Mouse (Mus musculus) kidney, embryonic 16.5 days (tissue): Measurements from ENCODE around the gene Ulk1. TPM values are rescaled to one million over a fixed set of nuclear protein-coding genes. Genes with fewer than 3 reads are reported as not detected.
"Not testable (repeated sequence)": the region's sequence is repeated elsewhere in the genome, so short reads cannot be mapped to it uniquely, and the experiment has no call there.

ENCODE experiments used
- ATAC-seq: fragments of 200-750 bp; cut with Nextera tagmentation; 2 replicates; pipeline ENCODE4 v1.8.0; 2017; ENCODE audit warnings: moderate TSS enrichment; ENCODE audit not compliant: low FRiP score, low TSS enrichment
- H3K27ac ChIP-seq: fragments of 300-500 bp; sonication (generic); 2 replicates; pipeline ENCODE4 v1.5.1; 2014; ENCODE audit warnings: low read length
- H3K27me3 ChIP-seq: fragments of 300-500 bp; sonication (generic); 2 replicates; pipeline ENCODE4 v1.6.1; 2014; ENCODE audit warnings: low read length, control low read depth, mixed read lengths; ENCODE audit not compliant: insufficient read depth
- H3K36me3 ChIP-seq: fragments of 300-500 bp; sonication (generic); 2 replicates; pipeline ENCODE4 v1.6.1; 2014; ENCODE audit warnings: low read length, control low read depth, mixed read lengths; ENCODE audit not compliant: insufficient read depth
- H3K4me1 ChIP-seq: fragments of 300-500 bp; sonication (generic); 2 replicates; pipeline ENCODE4 v1.6.1; 2014; ENCODE audit warnings: low read length, control low read depth, mixed read lengths; ENCODE audit not compliant: insufficient read depth
- H3K4me2 ChIP-seq: fragments of 300-500 bp; sonication (generic); replicated peaks from 2 replicates; pipeline ENCODE4 v1.6.1; 2014; ENCODE audit warnings: low read depth, low read length
- H3K4me3 ChIP-seq: fragments of 300-500 bp; sonication (generic); 2 replicates; pipeline ENCODE4 v1.5.1; 2014; ENCODE audit warnings: mild to moderate bottlenecking, low read length
- H3K9ac ChIP-seq: fragments of 300-500 bp; sonication (generic); replicated peaks from 2 replicates; pipeline ENCODE4 v1.6.1; 2014; ENCODE audit warnings: low read length
- H3K9me3 ChIP-seq: fragments of 300-500 bp; sonication (generic); 2 replicates; pipeline ENCODE4 v1.6.1; 2016; ENCODE audit warnings: low read length, control low read depth
- WGBS: fragments of 180-500 bp; shearing (Covaris S2); extraction: QIAGEN DNeasy Blood & Tissue Kit; methylation state at CpG from one replicate; pipeline ENCODE4 v1.1.7; 2014; 5-methylcytosine and 5-hydroxymethylcytosine counted together
- polyA plus RNA-seq: library from polyadenylated mRNA; unstranded; fragments of >200 nt; fragmentation: Nextera tagmentation; extraction: Ambion mirVana; gene quantifications from 2 replicates; pipeline ENCODE4 v1.2.1, GENCODE M21; 2015

Gene Ulk1
- polyA plus RNA-seq, 1 experiment from 2014 or later = 19.5 TPM

DNA sequence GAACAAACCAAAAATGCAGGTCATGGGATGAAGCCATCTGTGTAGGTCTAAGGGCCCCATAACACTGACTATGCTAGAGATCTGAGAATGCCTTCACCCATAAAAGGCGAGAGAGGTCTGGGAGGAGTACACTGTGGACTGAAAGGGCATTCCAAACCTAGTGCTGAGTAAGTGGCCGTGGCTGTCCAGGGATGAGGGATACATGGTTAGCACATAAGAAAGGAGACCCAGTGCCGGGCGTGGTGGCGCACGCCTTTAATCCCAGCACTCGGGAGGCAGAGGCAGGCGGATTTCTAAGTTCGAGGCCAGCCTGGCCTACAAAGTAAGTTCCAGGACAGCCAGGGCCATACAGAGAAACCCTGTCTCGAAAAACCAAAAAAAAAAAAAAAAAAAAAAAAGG, 37.0 kb downstream of the Ulk1 start:
- not testable (repeated sequence) for H3K9me3 ChIP-seq, H3K4me2 ChIP-seq, H3K27ac ChIP-seq, H3K27me3 ChIP-seq, ATAC-seq, H3K9ac ChIP-seq, H3K4me3 ChIP-seq
- peaks cover 12% of the 10 kb centered on the region for H3K4me1 ChIP-seq
- peaks cover 31% of the 10 kb centered on the region for H3K36me3 ChIP-seq
- 85% methylated on average over 10 of the region's 10 CpGs for WGBS

DNA sequence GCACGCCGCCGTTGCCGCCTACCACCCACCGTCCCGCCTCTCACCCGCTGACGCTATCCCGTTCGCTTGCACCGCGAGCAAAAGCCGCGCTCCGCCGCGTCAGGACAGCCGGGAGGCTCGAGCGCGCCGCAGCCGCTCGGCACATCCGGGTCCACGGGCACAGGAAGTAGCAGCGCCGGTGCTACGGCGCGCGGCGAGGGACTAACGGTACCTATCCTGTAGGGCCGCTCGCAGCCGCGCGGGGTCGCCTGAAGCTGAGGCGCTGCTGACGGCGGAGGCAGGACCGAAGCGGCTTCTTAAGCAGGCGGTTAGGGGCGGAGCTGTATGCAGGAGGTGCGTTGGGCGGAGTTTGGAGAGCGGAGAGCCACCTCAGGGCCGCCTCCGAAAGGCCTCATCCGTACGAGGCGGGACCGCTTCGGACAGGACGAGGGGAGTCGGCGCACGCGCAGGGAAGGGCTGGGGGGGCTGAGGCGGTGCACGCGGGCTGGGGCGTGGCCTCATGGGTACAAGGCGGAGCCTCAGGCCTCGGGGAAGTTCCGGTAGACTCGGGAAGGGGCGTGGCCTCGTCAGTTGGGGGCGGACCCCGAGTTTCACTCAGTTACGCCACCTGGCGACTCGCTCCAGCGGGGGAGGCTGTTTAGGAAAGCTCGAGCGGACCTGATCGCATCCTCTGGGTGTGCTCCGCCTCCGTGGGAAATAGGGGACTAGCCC, 39.3 kb downstream of the Ulk1 start, which contains the start of gene Ep400:
Gene Ep400 (minus strand): TSS at position 270 of the 711 bp plus-strand sequence.
- peaks cover 15% of the 10 kb centered on the region for H3K36me3 ChIP-seq
- under 1% methylated on average over 83 of the region's 83 CpGs for WGBS
- peaks cover 12% of the 10 kb centered on the region for H3K4me1 ChIP-seq
- H3K27me3 ChIP-seq = no peaks in the 10 kb centered on the region
- peak within 1 kb of the TSS; percentile 96 for H3K27ac ChIP-seq
- H3K9ac ChIP-seq = peak within 1 kb of the TSS; percentile 86
- H3K4me3 ChIP-seq = peak within 1 kb of the TSS; percentile 76
- ATAC-seq = peak; percentile 98
- H3K9me3 ChIP-seq = no peaks in the 10 kb centered on the region
- H3K4me2 ChIP-seq = peak within 1 kb of the TSS; percentile 60

DNA sequence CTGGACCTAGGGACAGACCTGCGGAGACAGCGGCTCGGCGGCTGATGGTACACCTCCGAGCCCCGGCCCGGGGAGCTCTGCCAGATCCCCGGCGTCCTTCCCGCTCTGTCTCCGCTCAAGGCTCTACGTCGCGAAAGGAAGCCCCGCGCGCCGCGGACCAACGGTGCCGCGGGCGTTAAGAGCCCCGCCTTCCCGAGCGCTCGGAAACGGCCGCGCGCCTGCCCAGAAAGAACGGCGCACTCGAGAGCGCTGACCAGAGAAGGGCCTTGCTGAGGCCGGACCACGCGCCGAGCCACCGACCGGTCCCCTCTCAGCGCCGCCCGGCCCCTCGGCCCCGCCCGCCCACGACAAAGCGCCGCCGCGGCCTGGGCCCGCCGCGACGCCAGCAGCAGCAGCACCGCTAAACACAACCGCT, 39.9 kb downstream of the Ulk1 start:
- ATAC-seq = peak; percentile 64; the same call in 1 of the 2 replicates

DNA sequence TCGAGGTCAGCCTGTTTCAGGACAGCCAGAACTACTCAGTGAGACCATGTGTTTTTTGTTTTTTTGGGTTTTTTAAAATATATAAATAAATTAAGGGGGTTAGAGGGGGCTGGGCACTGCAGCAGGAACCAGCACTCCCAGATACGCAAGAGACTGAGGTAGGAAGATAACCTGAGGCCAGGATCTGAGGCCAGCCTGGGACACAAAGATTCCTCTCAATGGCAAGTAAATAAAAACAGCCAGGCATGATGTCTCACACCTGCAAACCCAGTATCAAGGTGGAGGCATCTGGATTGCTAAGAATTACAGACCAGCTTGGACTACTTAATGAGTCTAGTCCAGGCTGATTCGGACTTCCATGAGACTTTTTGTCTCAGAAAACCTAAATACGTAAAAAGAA, 40.6 kb downstream of the Ulk1 start:
- Histone ChIP-seq H3K9ac (peak overlapping the region; percentile 86), H3K36me3 (peaks cover 2% of the 10 kb centered on the region; the same call in 1 of the 2 replicates), H3K4me1 (peaks cover 12% of the 10 kb centered on the region), H3K4me3 (peak overlapping the region; percentile 76), H3K4me2 (peak overlapping the region; percentile 60), H3K27ac (no peak overlapping the region), H3K9me3 (no peaks in the 10 kb centered on the region), H3K27me3 (no peaks in the 10 kb centered on the region)
- ATAC-seq = no peak
- 53% methylated on average over 4 of the region's 4 CpGs for WGBS

More for the DNA sequence above, 39.9 kb downstream of the Ulk1 start:
- Histone ChIP-seq H3K9me3 (no peaks in the 10 kb centered on the region), H3K4me1 (peaks cover 12% of the 10 kb centered on the region), H3K9ac (peak overlapping the region; percentile 86), H3K36me3 (peaks cover 9% of the 10 kb centered on the region), H3K27ac (peak overlapping the region; percentile 96), H3K4me2 (peak overlapping the region; percentile 60), H3K4me3 (peak overlapping the region; percentile 76), H3K27me3 (no peaks in the 10 kb centered on the region)
- WGBS = 0% methylated on average over 41 of the region's 58 CpGs

DNA sequence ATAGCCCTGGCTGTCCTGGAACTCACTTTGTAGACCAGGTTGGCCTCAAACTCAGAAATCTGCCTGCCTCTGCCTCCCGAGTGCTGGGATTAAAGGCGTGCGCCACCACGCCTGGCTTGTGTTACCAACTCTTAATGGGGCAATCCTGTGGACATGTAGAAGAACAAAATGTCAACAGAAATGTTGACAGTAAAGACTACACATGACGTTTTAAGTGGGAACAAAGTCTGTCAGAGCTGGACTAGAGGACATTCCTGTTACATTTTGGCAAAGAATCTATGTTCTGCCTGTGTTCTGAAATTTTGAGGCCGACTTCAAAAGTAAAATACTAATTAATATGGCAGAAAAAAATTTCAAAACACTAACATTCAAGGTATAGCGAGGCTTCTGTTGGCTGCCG, 46.0 kb downstream of the Ulk1 start:
- no peak overlapping the region for H3K9ac ChIP-seq
- H3K4me1 ChIP-seq = peaks cover 5% of the 10 kb centered on the region
- H3K4me2 ChIP-seq = no peak overlapping the region
- no peak overlapping the region for H3K27ac ChIP-seq
- 97% methylated on average over 8 of the region's 8 CpGs for WGBS
- H3K27me3 ChIP-seq = no peaks in the 10 kb centered on the region
- H3K36me3 ChIP-seq = no peaks in the 10 kb centered on the region; the same call in 1 of the 2 replicates
- ATAC-seq = no peak
- H3K4me3 ChIP-seq = no peak overlapping the region
- H3K9me3 ChIP-seq = no peaks in the 10 kb centered on the region

DNA sequence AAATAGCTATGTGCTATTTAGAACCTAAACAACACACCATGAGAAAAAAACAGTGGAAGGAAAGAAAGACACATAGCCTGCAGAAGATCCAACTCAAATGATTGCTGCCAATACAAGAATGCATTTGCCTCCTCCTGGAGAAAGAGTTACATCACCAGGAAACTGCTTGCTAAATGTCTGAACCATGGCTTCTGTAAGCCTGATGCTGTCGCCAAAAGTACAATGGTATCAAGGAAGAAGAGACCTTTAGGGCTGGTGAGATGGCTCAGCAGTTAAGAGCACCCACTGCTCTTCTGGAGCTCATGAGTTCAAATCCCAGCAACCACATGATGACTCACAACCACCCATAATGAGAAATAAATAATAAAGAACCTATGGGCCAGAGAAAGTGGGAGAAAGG, 64.9 kb downstream of the Ulk1 start:
- 72% methylated on average over 1 of the region's 1 CpGs for WGBS
- no peak for ATAC-seq
- no peaks in the 10 kb centered on the region for H3K27me3 ChIP-seq

DNA sequence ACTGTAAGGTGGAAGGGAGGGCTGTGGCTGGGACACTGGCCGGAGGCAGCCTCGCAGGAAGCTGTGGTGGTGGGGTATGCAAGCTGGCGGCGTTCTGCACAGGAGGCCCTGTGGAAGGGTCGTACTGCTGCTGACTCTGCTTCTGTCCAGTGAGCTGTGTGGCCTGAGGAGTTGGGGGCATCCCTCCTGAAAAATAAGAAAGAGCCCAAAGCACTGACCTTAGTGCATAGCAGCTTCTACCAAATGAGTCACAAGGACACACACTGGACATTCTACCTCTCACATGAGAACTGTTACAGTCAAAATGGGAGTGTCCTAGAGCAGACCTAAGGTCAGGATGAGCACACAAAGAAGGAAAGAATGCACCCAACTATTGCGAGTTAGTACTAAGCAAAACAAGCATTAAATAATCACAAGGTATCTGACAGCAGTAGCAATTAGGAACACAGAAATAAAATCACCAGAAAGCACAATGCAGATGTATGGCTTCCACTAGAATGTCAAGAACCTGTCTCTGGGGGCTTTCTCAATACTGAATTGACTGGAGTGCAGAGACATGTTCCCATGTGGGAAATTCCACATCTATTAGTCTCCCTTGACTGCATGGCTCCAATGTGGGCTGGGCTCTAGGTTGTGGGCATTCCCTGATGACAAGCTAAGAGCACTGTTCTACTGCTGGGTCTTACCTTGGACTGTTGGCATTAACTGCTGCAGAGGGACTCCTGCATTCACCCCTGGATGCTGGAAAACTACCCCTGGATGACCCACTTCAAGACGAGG, 70.2 kb downstream of the Ulk1 start:
- H3K9me3 ChIP-seq = no peaks in the 10 kb centered on the region
- H3K36me3 ChIP-seq = peaks cover 41% of the 10 kb centered on the region
- 94% methylated on average over 7 of the region's 7 CpGs for WGBS
- no peak for ATAC-seq
- no peaks in the 10 kb centered on the region for H3K27me3 ChIP-seq
- H3K27ac ChIP-seq = no peak overlapping the region
- H3K4me2 ChIP-seq = no peak overlapping the region
- no peak overlapping the region for H3K9ac ChIP-seq
- no peaks in the 10 kb centered on the region for H3K4me1 ChIP-seq
- H3K4me3 ChIP-seq = no peak overlapping the region

More for the DNA sequence above, 64.9 kb downstream of the Ulk1 start:
- Histone ChIP-seq H3K9me3 (no peaks in the 10 kb centered on the region), H3K9ac (no peak overlapping the region), H3K4me3 (no peak overlapping the region), H3K27ac (no peak overlapping the region), H3K4me1 (no peaks in the 10 kb centered on the region), H3K36me3 (peaks cover 9% of the 10 kb centered on the region; the same call in 1 of the 2 replicates), H3K4me2 (no peak overlapping the region)

DNA sequence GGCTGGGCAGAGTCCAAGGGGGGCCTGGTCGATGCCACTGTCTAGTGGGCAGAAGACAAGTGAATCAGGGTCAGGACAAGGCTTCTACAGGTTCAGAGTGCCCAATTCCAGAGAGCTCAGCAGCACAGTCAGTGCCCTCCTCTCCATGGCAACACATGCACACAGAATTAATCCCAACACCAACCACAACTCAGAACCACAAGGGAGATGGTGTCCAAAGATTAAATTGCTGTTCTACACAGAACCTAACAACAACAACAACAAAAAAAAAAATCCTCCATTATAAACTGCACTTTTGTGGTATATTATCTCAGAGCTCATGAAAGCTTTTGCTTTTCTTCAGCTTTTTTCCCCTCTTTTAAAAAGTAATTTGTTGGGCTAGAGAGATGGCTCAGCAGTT, 74.3 kb downstream of the Ulk1 start:
- peaks cover 61% of the 10 kb centered on the region for H3K36me3 ChIP-seq
- 80% methylated on average over 1 of the region's 1 CpGs for WGBS
- no peaks in the 10 kb centered on the region for H3K4me1 ChIP-seq
- H3K9me3 ChIP-seq = no peaks in the 10 kb centered on the region
- no peaks in the 10 kb centered on the region for H3K27me3 ChIP-seq
- no peak overlapping the region for H3K4me3 ChIP-seq
- no peak for ATAC-seq
- no peak overlapping the region for H3K9ac ChIP-seq
- H3K4me2 ChIP-seq = no peak overlapping the region
- H3K27ac ChIP-seq = no peak overlapping the region
